Mouse (Mus musculus) T-cell, adult 66 days (primary cell): Measurements from ENCODE around the gene Defa28. TPM values are rescaled to one million over a fixed set of nuclear protein-coding genes. Genes with fewer than 3 reads are reported as not detected.

Experiments
- total RNA-seq, 2 experiments: library from RNA; stranded (reverse); gene quantifications; 3 replicates in 1 of 2; 4 replicates in 1 of 2; pipeline ENCODE4 v1.2.4; 2023

Defa28 gene
- not detected for total RNA-seq

DNA sequence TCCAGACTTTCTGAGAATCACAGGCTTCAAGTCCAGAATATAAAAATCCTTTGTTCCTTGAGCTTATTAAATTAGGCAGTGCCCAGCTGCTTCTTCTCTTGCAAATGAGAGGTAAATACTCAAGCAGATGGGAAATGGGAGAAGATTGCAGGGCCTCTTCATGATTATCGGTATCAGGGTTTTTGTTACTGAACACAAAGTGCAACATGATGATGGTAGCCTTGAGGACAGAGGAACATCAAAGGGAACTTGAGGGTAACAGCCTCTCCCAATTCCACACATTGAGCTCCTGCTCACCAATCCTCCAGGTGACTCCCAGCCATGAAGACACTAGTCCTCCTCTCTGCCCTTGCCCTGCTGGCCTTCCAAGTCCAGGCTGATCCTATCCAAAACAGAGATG is at the start of gene Defa28:
Defa28 (plus strand) TSS at position 301 of the 400 bp plus-strand sequence.

DNA sequence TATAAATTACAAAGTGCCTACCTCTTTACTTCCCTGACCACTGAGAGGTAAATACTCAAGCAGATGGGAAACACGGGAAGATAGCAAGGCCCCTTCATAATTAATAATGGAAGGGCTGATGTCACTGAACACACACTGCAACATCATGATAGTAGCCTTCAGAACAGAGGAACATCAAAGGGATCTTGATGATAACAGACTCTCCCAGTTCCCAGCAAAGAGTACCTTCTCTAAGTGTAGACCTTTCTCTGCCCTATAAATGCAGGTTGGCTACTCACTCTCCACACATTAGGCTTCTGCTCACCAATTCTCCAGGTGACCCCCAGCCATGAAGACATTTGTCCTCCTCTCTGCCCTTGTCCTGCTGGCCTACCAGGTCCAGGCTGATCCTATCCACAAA is 17.7 kb upstream of the Defa28 start, which contains the start of gene Defa37:
Defa37 (plus strand) TSS at position 301 of the 400 bp plus-strand sequence.

DNA sequence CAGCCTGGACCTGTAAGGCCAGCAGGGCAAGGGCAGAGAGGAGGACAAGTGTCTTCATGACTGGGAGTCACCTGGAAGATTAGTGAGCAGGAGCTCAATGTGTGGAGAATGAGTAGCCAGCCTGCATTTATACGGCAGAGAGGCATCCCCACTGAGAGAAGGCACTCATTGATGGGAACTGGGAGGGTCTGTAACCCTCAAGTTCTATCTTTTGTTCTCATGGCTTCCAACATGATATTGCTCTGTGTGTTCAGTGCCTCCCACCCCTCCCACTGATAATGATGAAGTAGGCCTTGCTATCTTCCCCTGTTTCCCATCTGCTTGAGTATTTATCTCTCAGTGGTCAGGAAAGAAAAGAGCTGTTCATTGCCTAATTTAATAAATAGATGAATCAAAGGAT is 11.6 kb downstream of the Defa28 start, which contains the start of gene Gm7861:
Gm7861 (minus strand) TSS at position 101 of the 400 bp plus-strand sequence.

DNA sequence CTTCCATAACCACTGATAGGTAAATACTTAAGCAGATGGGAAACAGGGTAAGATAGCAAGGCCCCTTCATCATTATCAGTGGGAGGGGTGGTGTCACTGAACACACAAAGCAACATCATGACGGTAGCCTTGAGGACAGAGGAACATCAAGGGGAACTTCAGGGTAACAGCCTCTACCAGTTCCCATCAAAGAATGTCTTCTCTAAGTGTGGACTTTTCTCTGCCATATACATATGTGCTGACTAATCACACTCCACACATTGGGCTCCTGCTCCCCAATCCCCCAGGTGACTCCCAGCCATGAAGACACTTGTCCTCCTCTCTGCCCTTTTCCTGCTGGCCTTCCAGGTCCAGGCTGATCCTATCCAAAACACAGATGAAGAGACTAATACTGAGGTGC is 35.1 kb downstream of the Defa28 start, which contains the start of gene Defa26:
Defa26 (plus strand) TSS at position 301 of the 400 bp plus-strand sequence.

Other genes with a start within 250 kb of the Defa28 start
- gene Defa2, start 204.5 kb upstream of the Defa28 start, total RNA-seq: not detected
- not detected for gene Defa33, start 191.2 kb upstream of the Defa28 start, total RNA-seq
- gene Defa36, start 155.6 kb upstream of the Defa28 start, total RNA-seq: not detected
- gene Gm7849, start 126.4 kb upstream of the Defa28 start, total RNA-seq: not detected
- not detected for gene Defa20, start 73.7 kb upstream of the Defa28 start, total RNA-seq
- not detected for gene Defa32, start 54.0 kb upstream of the Defa28 start, total RNA-seq
- not detected for gene Defa37, start 17.6 kb upstream of the Defa28 start, total RNA-seq
- gene Gm7861, start 11.5 kb downstream of the Defa28 start, total RNA-seq: not detected
- not detected for gene Defa26, start 35.2 kb downstream of the Defa28 start, total RNA-seq
- gene Defa17, start 72.8 kb downstream of the Defa28 start, total RNA-seq: not detected
- not detected for gene Defa34, start 82.8 kb downstream of the Defa28 start, total RNA-seq
- not detected for gene AY761184, start 120.6 kb downstream of the Defa28 start, total RNA-seq
- gene Defa24, start 151.5 kb downstream of the Defa28 start, total RNA-seq: not detected
- not detected for gene Defb50, start 240.5 kb downstream of the Defa28 start, total RNA-seq